Mouse (Mus musculus): ENCODE data around the gene Cxxc4. TPM values are rescaled to one million over a fixed set of nuclear protein-coding genes. Genes with fewer than 3 reads are reported as not detected.
A peak's percentile ranks its signal among the peaks of the same experiment; 100 is the strongest.

Cxxc4 gene
- polyA plus RNA-seq, 1 experiment from 2014 or later = 28.7 TPM

- Histone ChIP-seq H3K4me3 (no peak overlapping the region), H3K9me3 (no peaks in the 10 kb centered on the region), H3K27me3 (no peaks in the 10 kb centered on the region), H3K9ac (no peak overlapping the region), H3K4me1 (replicated peaks) (peaks cover 12% of the 10 kb centered on the region), H3K36me3 (no peaks in the 10 kb centered on the region), H3K4me2 (no peak overlapping the region), H3K27ac (no peak overlapping the region)
- ATAC-seq (ENCODE audit: low FRiP score) = no peak
These were observed 43.4 kb downstream of the Cxxc4 start for GRCm38 (mm10) chr3:134279655-134280054.

- WGBS = 27% methylated on average over 14 of the region's 14 CpGs
- Histone ChIP-seq H3K4me2 (peak overlapping the region; percentile 42), H3K27ac (peak overlapping the region; percentile 74), H3K9me3 (no peaks in the 10 kb centered on the region), H3K9ac (0 out of 2 replicates have a peak overlapping the region, but pooled peaks have one; percentile 11), H3K36me3 (no peaks in the 10 kb centered on the region), H3K4me1 (replicated peaks) (peaks cover 12% of the 10 kb centered on the region), H3K27me3 (no peaks in the 10 kb centered on the region), H3K4me3 (peak overlapping the region; percentile 15; the same call in 1 of the 2 replicates)
- 0 out of 2 replicates have a peak, but pooled peaks have one; percentile 39 for ATAC-seq (ENCODE audit: low FRiP score)
These were observed 45.5 kb downstream of the Cxxc4 start for GRCm38 (mm10) chr3:134281527-134282370.

- no peak overlapping the region for H3K9ac ChIP-seq
- no peaks in the 10 kb centered on the region for H3K36me3 ChIP-seq
- no peaks in the 10 kb centered on the region for H3K4me1 ChIP-seq (replicated peaks)
- H3K4me2 ChIP-seq = no peak overlapping the region
- H3K4me3 ChIP-seq = no peak overlapping the region
- 47% methylated on average over 6 of the region's 6 CpGs for WGBS
- H3K27me3 ChIP-seq = no peaks in the 10 kb centered on the region
- no peaks in the 10 kb centered on the region for H3K9me3 ChIP-seq
- peak overlapping the region; percentile 24; the same call in 1 of the 2 replicates for H3K27ac ChIP-seq
- ATAC-seq (ENCODE audit: low FRiP score) = 0 out of 2 replicates have a peak, but pooled peaks have one; percentile 52
These were observed 58.9 kb downstream of the Cxxc4 start for GRCm38 (mm10) chr3:134295217-134295616.

- H3K4me1 ChIP-seq (replicated peaks) = peaks cover 61% of the 10 kb centered on the region
- H3K4me3 ChIP-seq = peak overlapping the region; percentile 30
- no peaks in the 10 kb centered on the region for H3K36me3 ChIP-seq
- no peaks in the 10 kb centered on the region for H3K9me3 ChIP-seq
- peak overlapping the region; percentile 90 for H3K27ac ChIP-seq
- peak overlapping the region; percentile 54 for H3K4me2 ChIP-seq
- ATAC-seq (ENCODE audit: low FRiP score) = peak; percentile 91
- H3K9ac ChIP-seq = peak overlapping the region; percentile 52
- H3K27me3 ChIP-seq = no peaks in the 10 kb centered on the region
- 8% methylated on average over 21 of the region's 21 CpGs for WGBS
These were observed 66.6 kb downstream of the Cxxc4 start for GRCm38 (mm10) chr3:134302681-134303491.

GRCm38 (mm10) chr3:134303492-134303808 is 67.2 kb downstream of the Cxxc4 start:
- Histone ChIP-seq H3K27ac (peak overlapping the region; percentile 90), H3K4me1 (replicated peaks) (peaks cover 61% of the 10 kb centered on the region), H3K9ac (peak overlapping the region; percentile 52), H3K27me3 (no peaks in the 10 kb centered on the region), H3K9me3 (no peaks in the 10 kb centered on the region), H3K4me3 (peak overlapping the region; percentile 30), H3K4me2 (peak overlapping the region; percentile 54), H3K36me3 (no peaks in the 10 kb centered on the region)
- ATAC-seq (ENCODE audit: low FRiP score) = peak; percentile 23
- 17% methylated on average over 3 of the region's 3 CpGs for WGBS

GRCm38 (mm10) chr3:134306507-134306906 is 70.2 kb downstream of the Cxxc4 start:
- 14% methylated on average over 4 of the region's 4 CpGs for WGBS

GRCm38 (mm10) chr3:134307801-134308200 is 71.5 kb downstream of the Cxxc4 start:
- no peak overlapping the region for H3K4me3 ChIP-seq
- H3K36me3 ChIP-seq = no peaks in the 10 kb centered on the region
- H3K4me1 ChIP-seq (replicated peaks) = peaks cover 45% of the 10 kb centered on the region
- H3K9ac ChIP-seq = no peak overlapping the region
- H3K27me3 ChIP-seq = no peaks in the 10 kb centered on the region
- H3K4me2 ChIP-seq = no peak overlapping the region
- H3K9me3 ChIP-seq = no peaks in the 10 kb centered on the region
- no peak overlapping the region for H3K27ac ChIP-seq
- ATAC-seq (ENCODE audit: low FRiP score) = no peak

More at GRCm38 (mm10) chr3:134306507-134306906, 70.2 kb downstream of the Cxxc4 start:
- no peaks in the 10 kb centered on the region for H3K36me3 ChIP-seq
- H3K4me2 ChIP-seq = peak overlapping the region; percentile 28
- peaks cover 57% of the 10 kb centered on the region for H3K4me1 ChIP-seq (replicated peaks)
- H3K9me3 ChIP-seq = no peaks in the 10 kb centered on the region
- 0 out of 2 replicates have a peak overlapping the region, but pooled peaks have one; percentile 29 for H3K9ac ChIP-seq
- ATAC-seq (ENCODE audit: low FRiP score) = peak; percentile 25; the same call in 1 of the 2 replicates
- H3K27ac ChIP-seq = peak overlapping the region; percentile 73
- H3K27me3 ChIP-seq = no peaks in the 10 kb centered on the region
- H3K4me3 ChIP-seq = no peak overlapping the region

MicroRNAs within 50 kb of the gene (microRNA counts, 519-probe panel; counts per million panel counts)
- 51.3 counts per million for microRNA mmu-miR-1895

Small RNAs within 50 kb of the gene (microRNA-seq; reads per million reads assigned to microRNA genes)
- gene Mir1895 = not detected

All from hindbrain, embryonic 13.5 days (tissue).